Mouse (Mus musculus) splenic B cell, adult 2 months (primary cell): ENCODE results near the gene Mrps12.

ENCODE experiments used
- DNase-seq: peaks from one replicate; pipeline ENCODE4 v3.0.0-alpha.2; 2011; ENCODE audit warnings: low read depth, low spot score
- H3K27me3 ChIP-seq: 2 replicates; pipeline ENCODE4 v1.6.1; 2012; ENCODE audit warnings: mild to moderate bottlenecking, low read length, moderate library complexity, mixed read lengths; ENCODE audit not compliant: control insufficient read depth, poor library complexity, insufficient read depth, severe bottlenecking
- H3K36me3 ChIP-seq: 2 replicates; pipeline ENCODE4 v1.6.1; 2012; ENCODE audit warnings: mild to moderate bottlenecking, low read length, moderate library complexity, mixed read lengths; ENCODE audit not compliant: control insufficient read depth, poor library complexity, insufficient read depth, severe bottlenecking

Gene Mrps12

GRCm38 (mm10) chr7:28770309-28770708, 28.7 kb upstream of the Mrps12 start:
- no peaks in the 10 kb centered on the region; the same call in 1 of the 2 replicates for H3K27me3 ChIP-seq
- no peak for DNase-seq
- H3K36me3 ChIP-seq = peaks cover 6% of the 10 kb centered on the region; the same call in 1 of the 2 replicates

- Histone ChIP-seq H3K27me3 (no peaks in the 10 kb centered on the region; the same call in 1 of the 2 replicates), H3K36me3 (peaks cover under 1% of the 10 kb centered on the region; the same call in 1 of the 2 replicates)
- no peak for DNase-seq
These were observed 27.9 kb upstream of the Mrps12 start for GRCm38 (mm10) chr7:28769414-28769958.

- DNase-seq = no peak
- no peaks in the 10 kb centered on the region; the same call in 1 of the 2 replicates for H3K36me3 ChIP-seq
- H3K27me3 ChIP-seq = no peaks in the 10 kb centered on the region; the same call in 1 of the 2 replicates
These were observed 25.9 kb upstream of the Mrps12 start, which contains the start of gene Nfkbib for GRCm38 (mm10) chr7:28767462-28767965. TSS of gene Nfkbib (minus strand) at chr7:28767512.

GRCm38 (mm10) chr7:28766910-28767309, 25.3 kb upstream of the Mrps12 start:
- H3K36me3 ChIP-seq = no peaks in the 10 kb centered on the region; the same call in 1 of the 2 replicates
- H3K27me3 ChIP-seq = no peaks in the 10 kb centered on the region; the same call in 1 of the 2 replicates
- no peak for DNase-seq

GRCm38 (mm10) chr7:28766173-28766879, 24.7 kb upstream of the Mrps12 start, which contains the start of gene Sirt2:
TSS of gene Sirt2 (plus strand) at chr7:28766735.
- no peaks in the 10 kb centered on the region; the same call in 1 of the 2 replicates for H3K36me3 ChIP-seq
- DNase-seq = peak; percentile 98
- H3K27me3 ChIP-seq = no peaks in the 10 kb centered on the region; the same call in 1 of the 2 replicates

GRCm38 (mm10) chr7:28765211-28765610, 23.6 kb upstream of the Mrps12 start:
- H3K27me3 ChIP-seq = no peaks in the 10 kb centered on the region
- H3K36me3 ChIP-seq = peaks cover 3% of the 10 kb centered on the region
- DNase-seq = no peak

GRCm38 (mm10) chr7:28761907-28762306, 20.3 kb upstream of the Mrps12 start:
- DNase-seq = no peak
- H3K36me3 ChIP-seq = peaks cover 3% of the 10 kb centered on the region
- H3K27me3 ChIP-seq = no peaks in the 10 kb centered on the region

- no peaks in the 10 kb centered on the region for H3K27me3 ChIP-seq
- H3K36me3 ChIP-seq = peaks cover 3% of the 10 kb centered on the region
These were observed 17.0 kb upstream of the Mrps12 start for GRCm38 (mm10) chr7:28758623-28759022.

GRCm38 (mm10) chr7:28756079-28756478, 14.5 kb upstream of the Mrps12 start, which contains the start of gene Ccer2:
TSS of gene Ccer2 (plus strand) at chr7:28756174.
- H3K36me3 ChIP-seq = peaks cover 3% of the 10 kb centered on the region
- no peak for DNase-seq
- no peaks in the 10 kb centered on the region for H3K27me3 ChIP-seq

More at GRCm38 (mm10) chr7:28758623-28759022, 17.0 kb upstream of the Mrps12 start:
- no peak for DNase-seq

GRCm38 (mm10) chr7:28749935-28750334, 8.3 kb upstream of the Mrps12 start:
- Histone ChIP-seq H3K27me3 (no peaks in the 10 kb centered on the region), H3K36me3 (peaks cover 3% of the 10 kb centered on the region; the same call in 1 of the 2 replicates)
- no peak for DNase-seq

GRCm38 (mm10) chr7:28741368-28741708, 282 bp downstream of the Mrps12 start:
- no peak for DNase-seq
- no peaks in the 10 kb centered on the region; the same call in 1 of the 2 replicates for H3K36me3 ChIP-seq

GRCm38 (mm10) chr7:28740949-28741348, 671 bp downstream of the Mrps12 start:
- Histone ChIP-seq H3K36me3 (no peaks in the 10 kb centered on the region; the same call in 1 of the 2 replicates), H3K27me3 (no peaks in the 10 kb centered on the region)
- DNase-seq = no peak

More at GRCm38 (mm10) chr7:28741368-28741708, 282 bp downstream of the Mrps12 start:
- H3K27me3 ChIP-seq = no peaks in the 10 kb centered on the region

- no peak for DNase-seq
- Histone ChIP-seq H3K27me3 (no peaks in the 10 kb centered on the region), H3K36me3 (no peaks in the 10 kb centered on the region; the same call in 1 of the 2 replicates)
These were observed 1.8 kb downstream of the Mrps12 start for GRCm38 (mm10) chr7:28739829-28740228.

GRCm38 (mm10) chr7:28735701-28736100, 5.9 kb downstream of the Mrps12 start:
- DNase-seq = no peak
- Histone ChIP-seq H3K27me3 (no peaks in the 10 kb centered on the region), H3K36me3 (no peaks in the 10 kb centered on the region; the same call in 1 of the 2 replicates)

GRCm38 (mm10) chr7:28733211-28733610, 8.4 kb downstream of the Mrps12 start:
- Histone ChIP-seq H3K36me3 (no peaks in the 10 kb centered on the region; the same call in 1 of the 2 replicates), H3K27me3 (no peaks in the 10 kb centered on the region)
- no peak for DNase-seq
